Mouse (Mus musculus) frontal cortex, postnatal 25 days (tissue): ENCODE data around the gene Prdm1.

ENCODE experiments used
- DNase-seq, 2 experiments: peaks; one replicate each; pipeline ENCODE4 v3.0.0; 2022; ENCODE audit warnings: low spot score in 2 of 2

Prdm1 gene

DNA sequence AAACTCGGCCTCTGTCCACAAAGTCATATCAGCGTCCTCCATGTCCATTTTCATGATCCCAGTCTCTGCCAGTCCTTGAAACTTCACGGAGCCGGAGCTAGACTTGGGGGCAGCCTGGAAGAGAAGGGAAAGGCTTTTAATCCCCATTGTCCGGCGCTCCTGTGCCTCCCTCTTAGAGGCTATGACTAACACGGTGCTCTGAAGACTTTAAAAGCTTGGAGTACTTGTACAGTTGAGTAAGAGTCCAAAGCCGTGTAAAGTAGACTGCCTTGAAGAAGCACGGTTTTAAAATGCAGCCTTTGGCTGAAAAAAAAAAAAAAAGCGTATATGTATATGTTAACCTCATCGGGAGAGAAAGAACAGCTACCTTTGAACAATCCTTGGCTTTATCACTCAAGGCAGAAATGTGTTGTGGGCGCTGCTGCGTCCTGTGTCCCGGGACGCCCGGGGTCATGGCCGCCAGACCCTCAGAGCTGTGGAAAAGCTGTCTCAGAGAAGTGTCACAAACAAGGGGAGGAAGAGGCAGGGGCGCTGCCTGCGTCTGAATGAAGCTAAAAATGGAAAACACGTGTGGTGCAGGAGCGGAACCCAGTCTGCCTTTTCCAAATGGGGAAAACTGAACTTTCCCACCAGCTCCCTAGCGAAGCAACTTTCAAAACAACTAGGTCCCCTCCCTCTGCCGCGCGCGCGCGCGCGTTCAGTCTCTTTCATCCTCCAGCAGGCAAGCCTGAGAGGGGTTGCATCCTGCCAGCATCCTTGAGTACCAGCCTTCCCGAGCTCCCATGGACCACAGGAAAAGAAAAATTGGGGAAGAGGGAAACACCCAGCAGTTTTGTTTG lies 71.3 kb downstream of the Prdm1 start:
- no peak for DNase-seq

DNA sequence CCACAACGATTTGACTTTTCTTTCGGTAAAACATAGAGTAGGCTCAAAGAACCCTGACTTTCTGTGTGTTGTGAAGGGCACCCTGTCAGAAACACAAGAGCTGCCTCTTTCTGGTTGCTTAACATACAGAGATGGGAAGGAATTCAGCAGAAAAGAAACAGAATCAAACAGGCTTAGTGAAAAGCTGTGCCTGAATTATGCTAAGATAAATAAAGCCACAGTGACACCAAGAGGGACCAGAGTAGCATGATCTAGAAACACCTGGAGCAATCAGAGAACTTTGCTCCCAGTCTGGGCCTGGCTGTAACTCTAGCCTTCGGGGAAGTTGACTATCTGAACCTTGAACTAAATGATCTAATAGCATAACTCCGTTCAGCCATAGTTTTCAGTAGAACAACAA lies 73.5 kb downstream of the Prdm1 start:
- no peak for DNase-seq

DNA sequence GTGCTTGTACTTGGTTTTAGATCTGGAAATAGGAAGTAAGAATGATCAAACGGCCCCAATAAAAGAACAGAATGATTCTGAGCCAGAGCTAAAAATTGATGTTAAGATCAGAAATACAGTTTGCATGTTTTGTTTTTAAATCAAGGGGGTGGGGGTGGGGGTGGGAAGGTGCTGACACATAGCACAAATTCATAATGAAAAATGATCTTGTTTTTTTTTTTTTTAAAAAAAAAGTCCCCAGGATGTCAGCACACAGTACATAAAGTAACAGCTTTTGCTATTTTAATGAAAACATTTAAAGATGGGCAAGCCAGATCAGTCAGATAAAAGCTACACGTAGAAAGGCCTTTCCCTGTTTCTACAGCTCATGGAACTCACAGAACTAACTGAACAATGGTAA lies 74.2 kb downstream of the Prdm1 start:
- no peak for DNase-seq

DNA sequence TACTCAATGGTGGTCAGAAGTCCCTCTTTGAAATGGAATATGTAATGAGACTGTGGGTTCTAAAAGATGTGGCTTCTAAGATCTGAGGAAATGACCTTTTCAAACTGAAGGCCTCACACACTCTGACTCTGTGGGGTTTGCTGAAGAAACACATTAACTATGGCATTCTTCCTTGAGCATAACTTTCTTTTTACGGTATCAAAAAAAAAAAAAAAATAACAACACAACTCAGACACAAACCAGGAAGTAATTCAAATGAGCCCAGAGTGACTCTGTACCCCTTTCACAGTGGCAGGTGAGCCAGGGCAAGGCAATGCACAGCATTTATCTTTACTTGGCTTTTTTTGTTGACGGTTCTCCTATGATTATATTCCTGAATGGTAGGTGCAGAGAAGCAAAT lies 77.5 kb downstream of the Prdm1 start:
- no peak for DNase-seq

DNA sequence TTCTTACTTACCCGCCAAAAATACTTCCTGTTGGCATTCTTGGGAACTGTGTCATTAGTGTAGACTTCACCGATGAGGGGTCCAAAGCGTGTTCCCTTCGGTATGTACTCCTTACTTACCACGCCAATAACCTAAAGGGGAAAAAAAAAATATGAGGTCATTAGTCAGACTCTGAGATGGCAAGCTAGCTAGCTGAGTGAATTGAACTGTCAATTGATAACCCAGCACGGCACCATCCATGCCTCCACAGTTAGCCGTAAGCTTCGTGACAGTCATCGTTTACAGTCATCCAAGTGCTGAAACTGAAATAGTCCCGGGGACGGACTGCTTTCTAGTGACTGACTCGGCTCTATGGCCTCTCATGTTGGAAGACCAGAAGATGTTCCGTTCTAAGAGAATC lies 78.2 kb downstream of the Prdm1 start:
- DNase-seq: no peak

DNA sequence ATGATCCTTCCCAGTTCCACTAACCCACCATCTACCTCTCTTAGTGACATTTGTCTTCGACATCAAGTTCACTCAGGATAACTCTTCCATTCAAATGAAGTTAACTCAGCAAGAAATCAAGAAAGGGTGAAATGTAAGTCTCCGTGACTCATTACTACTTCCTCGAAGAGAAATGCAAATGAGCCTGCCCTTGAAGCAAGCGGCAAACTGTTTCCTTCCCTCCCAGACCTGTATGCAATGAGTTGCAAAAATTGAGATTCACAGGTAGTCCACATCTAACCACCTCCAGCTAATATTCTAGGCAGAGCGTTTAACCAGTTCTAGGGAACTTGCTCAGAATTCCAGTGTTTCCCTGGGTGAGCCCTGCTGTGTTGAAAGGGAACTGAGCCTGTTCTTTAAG lies 78.6 kb downstream of the Prdm1 start:
- no peak for DNase-seq

DNA sequence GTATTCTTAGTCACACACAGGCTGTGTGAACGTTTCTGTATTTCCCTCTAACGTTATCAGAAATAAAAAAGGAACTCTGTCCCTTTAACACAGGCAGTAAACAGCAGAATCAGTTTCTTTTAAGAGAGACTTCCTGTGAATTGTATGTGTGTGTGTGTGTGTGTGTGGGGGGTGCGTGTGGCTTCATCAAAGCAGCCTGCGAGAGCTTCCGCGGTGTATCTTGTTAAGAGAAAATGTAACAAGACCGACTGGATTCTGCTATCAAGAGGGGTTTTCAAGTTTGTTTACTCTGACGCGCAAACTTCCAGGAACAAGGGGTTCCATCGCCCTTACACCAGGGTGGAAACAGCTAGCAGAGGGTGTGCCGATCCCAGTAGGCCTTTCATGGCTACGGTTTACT lies 80.1 kb downstream of the Prdm1 start:
- no peak for DNase-seq

DNA sequence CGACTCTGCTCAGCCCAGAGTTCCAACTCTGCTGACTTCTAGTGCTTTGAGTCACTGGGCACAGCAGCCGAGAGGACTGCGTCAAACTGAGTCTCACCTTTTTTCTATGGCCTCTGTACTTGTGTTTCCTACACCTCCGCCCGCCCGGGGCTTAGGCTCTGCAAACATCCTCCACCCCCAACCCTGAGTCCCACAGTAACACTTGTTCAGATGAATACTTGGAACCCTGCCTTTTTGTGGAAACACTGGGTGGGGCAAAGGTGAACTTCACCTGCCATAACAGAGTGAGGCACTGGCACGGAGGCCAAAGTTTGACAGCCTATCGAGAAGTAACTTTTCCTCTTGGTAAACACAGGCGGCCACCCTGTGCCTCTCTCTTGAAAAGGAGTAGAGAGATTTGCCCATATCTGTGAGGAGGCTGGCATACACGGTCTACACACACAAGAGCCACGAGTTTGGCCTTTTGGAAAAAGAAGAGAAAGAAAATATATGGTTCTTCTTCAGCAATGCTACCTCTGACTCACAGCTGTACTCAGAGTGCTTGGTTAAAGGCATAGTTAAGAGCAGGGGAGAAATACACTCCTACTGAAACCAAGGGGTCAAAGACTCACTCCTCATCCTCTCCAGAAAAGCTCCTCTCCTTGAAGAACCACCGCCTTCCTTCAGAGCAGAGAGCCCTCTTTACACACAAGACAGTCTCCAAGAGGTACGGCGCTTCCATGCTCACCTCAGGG lies 80.7 kb downstream of the Prdm1 start:
- DNase-seq: no peak

DNA sequence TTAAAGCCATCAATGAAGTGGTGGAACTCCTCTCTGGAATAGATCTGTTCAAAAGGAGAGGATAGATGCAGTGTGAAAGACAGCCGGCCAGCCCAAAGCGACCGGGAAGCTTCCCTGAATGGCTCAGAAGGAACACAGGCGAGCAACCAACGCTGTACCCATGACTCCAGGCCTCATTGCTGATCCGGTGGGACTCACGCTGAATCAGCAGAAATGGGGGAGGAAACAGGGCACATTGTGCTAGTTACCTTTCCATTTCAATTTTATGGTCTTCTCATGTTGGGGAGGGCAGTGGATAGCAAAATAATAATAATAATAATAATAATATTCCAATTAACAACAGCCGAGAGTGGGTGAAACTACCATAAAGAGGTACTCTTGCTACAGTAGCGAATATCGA lies 81.3 kb downstream of the Prdm1 start:
- no peak for DNase-seq

DNA sequence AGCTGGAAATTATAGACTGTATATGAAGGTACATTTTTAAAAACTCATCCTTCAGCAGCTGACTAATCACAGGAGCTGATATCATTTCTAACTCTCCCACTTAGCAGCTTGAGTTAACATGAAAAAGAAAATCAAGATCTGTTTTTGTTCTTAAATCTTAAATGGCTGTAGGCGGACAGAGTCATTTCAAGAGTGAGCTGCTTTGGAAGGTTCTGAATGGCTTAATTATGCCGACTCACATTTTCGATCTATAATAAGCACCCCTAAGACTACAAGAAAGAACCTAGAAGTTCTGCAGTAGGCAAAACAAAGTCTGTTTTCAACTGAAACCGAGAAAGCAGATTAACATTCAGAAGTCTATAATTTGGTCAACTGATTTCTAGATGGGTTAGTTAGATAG lies 83.9 kb downstream of the Prdm1 start:
- no peak for DNase-seq

DNA sequence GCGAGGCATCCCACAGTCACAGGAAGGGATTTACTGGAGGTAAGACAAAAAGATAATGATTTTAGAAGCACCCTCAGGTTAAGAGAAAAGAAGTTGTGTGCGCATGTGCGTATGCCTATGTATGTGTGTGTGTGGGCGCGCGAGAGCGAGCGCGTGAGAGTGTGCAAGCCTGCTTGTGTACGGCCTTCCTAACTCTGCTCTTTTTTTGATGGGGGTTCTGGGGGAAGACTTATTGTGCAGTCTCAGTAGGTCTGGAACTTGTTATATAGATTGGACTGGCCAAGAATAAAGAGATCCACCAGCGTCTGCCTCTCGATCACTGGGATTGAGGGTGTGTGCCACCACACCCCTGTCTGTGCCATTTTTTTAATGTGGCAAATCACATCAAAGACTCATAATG lies 84.6 kb downstream of the Prdm1 start:
- DNase-seq: no peak

DNA sequence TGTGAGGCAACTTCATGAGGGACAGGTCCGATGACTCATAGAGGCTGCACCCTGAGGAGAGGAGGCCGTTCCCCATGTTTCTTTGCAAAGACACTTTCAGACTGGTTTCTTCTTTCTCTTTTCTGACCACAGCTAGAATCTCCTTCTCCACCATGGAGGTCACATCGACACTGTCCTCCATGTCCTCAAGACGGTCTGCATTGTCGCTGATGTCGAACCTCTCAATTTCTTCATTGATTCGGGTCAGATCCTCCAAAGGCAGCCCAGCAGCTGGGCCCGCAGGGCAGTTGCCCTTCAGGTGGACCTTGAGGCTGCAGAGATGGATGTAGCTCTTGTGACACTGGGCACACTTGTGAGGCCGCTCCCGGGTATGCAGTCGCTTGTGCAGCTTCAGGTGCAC lies 88.6 kb downstream of the Prdm1 start:
- DNase-seq: no peak

DNA sequence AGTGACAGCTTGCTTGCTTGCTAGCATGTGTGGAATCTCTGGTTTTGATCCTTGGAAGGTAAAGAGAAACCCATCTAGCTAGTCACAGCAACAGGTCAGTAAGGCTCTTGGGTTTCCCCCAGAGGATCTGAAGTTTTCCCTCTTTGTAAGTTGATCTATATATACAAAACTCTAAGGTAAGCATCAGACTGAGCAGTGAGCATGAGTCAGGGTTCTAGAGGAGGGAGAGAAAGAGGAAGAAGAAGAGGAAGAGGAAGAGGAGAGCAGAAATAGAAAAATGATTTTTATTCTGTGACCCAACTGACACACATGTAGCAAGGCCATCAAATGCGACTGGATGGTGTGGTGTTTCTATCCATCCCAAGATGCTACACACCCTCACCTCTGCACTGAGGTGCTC lies 90.7 kb downstream of the Prdm1 start:
- DNase-seq: no peak

DNA sequence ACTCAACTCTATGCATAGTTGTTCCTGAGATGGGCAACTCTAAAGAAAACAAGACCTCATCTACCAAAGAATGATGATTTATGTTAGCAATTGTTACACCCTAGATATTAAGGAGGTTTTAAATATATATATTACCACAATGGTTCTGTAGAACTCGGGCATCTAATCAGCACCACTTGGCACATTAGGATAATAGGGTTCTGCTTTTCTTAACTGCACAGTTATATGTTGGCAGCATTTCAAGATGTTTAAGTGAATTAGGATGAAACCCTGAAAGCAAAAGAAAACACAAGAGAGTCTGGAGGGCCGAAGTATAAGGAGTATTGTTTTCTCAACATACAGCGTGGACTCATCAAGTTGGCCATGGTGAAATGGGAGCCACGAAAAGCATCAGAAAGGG lies 92.3 kb downstream of the Prdm1 start:
- DNase-seq: no peak

DNA sequence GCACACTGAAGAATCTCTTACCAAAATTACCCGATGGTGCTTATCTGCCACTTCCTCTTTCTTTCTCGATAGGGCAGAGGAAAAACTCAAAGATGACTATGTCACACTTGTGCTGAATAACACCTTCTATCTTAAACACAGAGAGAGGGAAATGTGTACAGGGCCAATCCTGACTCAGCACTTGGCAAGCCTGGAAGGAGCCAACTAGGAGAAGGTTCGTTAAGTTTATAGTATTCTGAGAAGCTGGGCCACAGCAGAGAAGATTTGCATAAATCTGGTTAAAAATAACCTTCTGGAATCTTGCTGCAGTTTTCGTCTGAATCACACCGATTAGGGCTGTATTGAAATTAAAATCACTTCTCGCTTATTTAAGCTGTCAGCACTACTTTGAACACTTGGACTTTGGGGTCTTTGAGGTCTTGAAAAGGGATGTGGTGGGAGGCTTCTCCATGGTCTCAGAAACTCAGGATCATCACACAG lies 93.6 kb downstream of the Prdm1 start:
- no peak for DNase-seq

DNA sequence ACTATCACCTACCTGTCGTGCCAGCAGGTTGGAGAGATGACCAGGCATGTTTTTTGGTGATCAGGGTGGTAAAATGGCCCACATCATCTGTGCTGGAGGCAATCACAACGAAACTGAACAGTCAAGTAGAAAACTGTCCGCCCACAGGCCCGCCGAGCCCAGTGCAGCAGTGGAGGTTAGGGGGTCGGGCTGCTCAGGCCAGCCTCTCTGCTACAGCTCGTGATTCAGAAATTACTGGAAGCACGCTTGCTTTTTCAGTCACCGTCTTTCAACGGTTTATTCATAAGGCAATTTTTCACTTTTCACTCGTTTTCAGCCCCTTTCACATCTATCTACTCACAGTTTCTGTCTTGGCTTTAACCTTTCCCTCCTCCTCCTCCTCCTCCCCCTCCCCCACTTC lies 96.1 kb downstream of the Prdm1 start:
- DNase-seq: no peak

DNA sequence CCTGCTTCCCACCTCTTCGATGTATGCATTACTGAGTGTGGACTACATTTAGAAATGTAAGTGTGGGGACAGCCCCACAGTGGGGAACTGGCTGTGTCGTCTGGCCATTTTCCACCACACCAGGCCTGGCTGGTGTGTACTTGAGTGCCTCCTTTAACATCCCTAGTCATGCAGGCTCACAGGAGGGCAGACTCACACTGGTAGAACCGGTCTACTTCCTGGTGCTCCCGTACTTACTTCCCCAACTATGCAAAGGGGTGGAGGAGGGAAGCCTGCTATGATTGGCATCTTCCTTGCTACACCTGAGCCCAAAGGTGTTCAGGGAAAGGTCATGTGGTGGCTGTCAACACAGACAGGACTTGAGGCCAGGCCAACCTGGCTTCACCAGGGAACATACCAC lies 96.6 kb downstream of the Prdm1 start:
- DNase-seq: no peak

DNA sequence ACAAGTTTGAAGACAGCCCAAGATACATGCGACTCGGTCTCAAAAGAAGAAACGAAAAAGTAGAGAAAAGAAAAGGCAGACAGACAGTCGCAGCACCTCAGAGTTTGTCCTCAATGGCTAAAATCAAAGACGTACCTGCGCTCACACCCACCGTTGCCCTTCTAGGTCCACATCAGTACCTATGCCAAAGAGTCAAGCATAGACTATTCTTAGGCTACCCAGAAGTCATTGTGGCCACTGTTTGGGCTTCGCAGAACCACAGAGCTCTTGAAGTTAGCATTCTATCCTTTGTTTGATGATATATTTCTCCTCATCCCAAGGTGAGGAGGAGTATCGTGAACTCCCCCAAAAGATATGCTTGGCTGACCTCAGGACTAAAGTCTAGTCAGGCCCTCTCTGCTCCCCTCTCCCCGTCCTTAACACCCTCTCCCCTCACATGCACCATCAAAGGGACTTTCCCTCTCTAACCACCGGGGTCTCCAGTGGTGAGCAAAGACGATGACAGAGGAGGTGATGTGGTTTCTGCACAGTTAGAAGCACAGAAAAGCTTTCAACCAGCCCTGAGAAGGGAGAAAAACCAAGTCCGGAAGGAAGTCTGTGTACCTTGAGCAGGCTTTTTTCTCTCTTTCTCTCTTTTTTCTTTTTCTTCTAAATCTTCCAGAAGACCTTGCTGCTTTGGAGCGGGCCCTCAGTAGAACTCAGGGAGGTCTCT lies 99.0 kb downstream of the Prdm1 start:
- no peak for DNase-seq

DNA sequence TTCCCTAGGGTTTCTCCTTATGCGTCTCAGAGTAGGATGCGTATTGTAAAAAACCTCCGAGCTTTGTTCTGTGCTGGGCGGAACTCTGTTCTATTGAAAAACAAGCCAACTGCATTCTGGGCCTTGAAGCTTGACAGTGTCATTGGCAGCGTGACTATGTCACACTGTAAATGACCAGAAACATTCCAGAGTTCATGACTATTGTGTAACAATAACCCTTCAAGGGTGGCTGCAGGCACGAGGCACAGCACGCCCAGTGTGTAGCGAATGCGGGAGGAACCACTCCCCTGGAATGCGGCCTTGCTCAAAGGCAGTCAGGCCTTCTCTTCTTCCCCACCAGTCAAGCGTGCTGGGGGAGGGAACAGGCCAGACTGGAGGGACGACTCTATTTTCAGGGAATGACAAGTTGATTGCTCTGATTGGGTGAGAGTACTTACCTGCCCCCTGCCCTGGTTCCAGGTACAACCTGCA lies 100.4 kb downstream of the Prdm1 start:
- no peak for DNase-seq

DNA sequence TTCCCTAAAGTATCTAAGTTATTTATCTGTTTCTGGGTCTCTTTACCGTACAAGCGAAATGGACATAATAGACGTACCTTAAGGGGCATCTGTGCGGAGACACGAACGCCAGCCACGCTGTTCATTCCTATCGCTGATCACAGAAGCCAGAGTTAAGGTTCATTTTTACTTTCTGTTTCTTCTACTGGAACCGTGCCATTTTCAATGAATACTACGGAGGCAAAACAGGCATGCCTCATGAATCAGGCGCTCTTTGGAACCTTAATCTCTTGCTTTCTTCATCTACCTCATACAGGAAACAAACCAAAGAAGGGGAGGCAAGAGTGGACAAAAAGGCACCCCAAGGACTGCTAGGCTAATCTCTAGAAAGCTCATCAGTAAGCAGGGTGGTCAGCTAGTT lies 100.9 kb downstream of the Prdm1 start:
- no peak for DNase-seq

DNA sequence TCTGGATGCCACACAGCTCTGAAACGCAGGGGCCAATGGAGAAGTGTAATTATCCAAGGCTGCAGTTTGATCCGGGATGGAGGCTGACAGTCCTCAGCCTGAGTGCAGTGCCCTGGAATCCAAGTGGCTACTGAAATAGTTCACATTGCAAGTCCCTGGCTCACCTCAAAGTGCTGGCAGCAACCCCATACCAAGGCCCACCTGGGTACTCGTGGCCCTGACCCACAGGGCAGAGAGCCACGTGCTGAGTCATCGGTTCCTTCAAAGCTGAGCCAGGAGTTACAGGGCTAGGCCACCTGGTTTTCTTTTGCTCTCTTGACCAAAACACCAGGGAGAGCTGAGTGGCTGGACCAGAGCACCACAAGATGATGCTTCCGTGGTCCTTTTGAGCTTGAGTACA lies 103.3 kb downstream of the Prdm1 start:
- no peak for DNase-seq

DNA sequence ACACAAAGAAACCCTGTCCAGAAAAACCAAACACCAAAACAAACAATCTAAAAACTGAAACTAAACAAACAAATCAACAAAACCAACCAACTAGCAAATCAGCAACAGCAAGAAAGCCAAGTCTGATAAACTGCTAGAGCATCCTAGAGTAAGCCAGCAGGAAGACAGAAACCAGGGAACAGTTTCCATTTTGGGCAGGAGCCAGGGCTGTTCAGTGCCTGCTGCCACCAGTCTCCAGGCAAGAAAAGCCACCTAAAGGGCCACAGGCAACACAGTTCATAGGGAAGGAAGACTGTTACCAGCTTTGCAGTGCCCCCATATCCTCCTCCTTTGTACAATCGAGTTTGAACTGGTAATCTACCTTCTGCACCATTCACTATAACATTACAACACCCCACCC lies 106.4 kb downstream of the Prdm1 start:
- no peak for DNase-seq

DNA sequence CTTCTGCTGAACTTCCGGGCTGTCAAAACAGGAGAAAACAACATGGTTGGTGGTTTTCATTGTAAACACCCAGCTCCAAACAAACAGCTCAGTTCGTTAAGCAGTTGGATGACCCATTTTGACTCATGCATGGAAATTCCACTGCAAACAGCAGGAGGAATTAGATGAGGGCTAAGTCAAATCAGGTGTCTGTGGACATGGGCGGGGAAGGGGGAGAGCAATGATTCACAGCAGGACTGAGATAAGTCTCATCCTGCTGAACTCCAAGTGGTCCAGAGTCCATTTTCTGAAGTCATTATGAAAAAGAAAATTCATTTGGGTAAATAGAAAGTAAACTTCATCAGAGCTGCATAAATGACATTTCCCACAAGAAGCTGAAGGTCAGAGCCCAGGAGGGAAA lies 108.1 kb downstream of the Prdm1 start:
- DNase-seq: no peak
